Mouse (Mus musculus) T-cell, adult 2 months (primary cell): ENCODE measurements around the gene Zfp654.

ENCODE experiments used
- DNase-seq: peaks from one replicate; pipeline ENCODE4 v3.0.0; 2022; ENCODE audit warnings: low spot score

Zfp654 gene

GRCm38 (mm10) chr16:64759245-64759626 is 92.2 kb downstream of the Zfp654 start:
- DNase-seq, result no peak

DNA sequence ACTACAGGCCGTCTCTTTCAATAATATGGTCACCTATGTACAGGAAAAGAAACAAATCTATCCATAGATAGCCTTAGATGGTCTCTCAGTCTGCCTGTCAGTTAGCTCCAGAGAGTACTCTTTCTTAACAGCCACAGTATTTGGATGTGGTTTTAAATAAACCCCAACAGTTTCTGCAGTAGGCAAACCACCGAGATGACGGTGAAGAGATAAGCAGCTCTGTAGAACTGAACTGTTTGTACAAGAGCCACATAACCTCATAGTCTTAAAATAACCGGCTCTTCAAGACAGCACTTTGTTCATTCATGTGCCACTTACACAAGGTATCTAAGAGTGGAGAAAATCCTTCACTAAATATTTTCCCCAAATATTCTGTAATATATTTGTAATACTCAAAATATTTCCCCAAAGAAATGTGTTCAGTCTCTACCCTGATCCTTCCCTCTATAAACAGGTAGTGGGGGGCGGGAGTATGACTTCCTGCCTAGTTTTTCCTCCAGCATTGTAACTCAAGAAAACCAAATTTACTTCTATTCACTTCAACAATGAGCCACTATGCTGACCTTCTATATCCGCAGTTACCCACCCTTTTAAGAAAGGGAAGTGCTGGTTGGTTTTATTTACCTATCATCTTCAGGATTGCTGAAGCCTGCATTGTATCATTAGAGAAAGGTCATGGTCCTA is 92.7 kb downstream of the Zfp654 start:
- peak; percentile 84 for DNase-seq

DNA sequence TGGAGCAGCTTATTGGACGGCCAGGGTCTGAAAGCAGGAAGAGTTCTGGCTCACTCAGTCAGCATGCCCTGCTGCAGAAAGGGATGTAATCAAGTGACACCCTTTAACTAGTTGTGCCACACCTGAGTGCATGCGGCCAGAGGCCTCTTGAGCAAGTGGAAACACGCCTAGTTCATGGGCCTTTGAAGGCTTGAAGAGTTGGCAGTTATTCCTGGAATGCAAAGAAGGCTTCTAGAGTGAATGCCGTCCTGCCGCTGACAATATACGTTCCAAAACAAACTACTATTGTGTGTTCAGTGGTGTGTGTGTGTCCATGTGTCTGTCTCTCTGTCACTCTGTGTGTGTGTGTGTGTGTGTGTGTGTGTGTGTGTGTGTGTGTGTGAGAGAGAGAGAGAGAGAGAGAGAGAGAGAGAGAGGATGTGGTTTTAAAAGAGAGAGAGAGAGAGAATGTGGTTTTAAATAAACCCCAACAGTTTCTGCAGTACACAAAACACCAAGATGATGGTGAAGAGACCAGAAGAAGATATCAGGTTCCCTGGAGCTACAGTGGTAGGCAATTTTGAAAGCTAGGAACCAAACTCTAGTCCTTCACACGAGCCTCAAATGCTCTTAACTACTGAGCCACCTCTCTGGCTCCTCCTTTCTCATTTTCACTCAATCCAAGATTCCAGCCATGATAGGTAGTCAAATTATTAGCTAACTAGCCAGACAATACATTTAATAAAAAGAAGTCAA is 93.6 kb downstream of the Zfp654 start:
- peak; percentile 49 for DNase-seq

GRCm38 (mm10) chr16:64756321-64756720 is 95.1 kb downstream of the Zfp654 start:
- no peak for DNase-seq

- DNase-seq, result no peak
Measured at GRCm38 (mm10) chr16:64754743-64755139, 96.7 kb downstream of the Zfp654 start.

DNA sequence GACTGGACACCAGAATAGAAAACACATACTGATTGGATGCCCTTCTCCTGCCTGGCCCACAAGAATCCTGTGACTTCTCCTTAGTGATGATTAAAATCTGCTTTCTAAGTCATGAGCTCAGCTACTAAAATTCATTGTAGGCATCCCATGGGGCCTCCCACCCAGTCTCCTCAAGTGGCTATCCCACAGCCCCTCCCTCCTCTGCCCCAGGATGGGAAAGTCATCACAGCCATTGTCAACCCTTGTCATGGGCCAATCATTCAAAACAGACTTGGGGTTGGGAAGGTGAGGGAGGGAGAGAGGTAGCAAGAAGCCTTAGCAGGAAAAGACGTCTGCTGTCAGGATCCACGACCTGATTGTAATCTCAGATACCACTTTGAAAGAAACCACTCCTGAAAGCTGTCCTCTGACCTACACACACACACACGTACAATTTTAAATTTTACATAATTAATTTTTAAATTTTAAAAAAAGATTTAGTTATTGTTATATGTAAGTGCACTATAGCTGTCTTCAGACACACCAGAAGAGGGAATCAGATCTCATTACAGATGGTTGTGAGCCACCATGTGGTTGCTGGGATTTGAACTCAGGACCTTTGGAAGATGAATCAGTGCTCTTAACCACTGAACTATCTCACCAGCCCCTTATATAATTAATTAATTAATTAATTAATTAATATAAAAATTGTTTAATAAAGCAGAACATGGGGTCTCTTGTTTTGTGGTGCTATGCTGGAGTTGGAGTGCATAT is 97.3 kb downstream of the Zfp654 start:
- DNase-seq, result no peak

- peak; percentile 63 for DNase-seq
Measured at GRCm38 (mm10) chr16:64748237-64748636, 103.2 kb downstream of the Zfp654 start.

- DNase-seq, result no peak
Measured at GRCm38 (mm10) chr16:64745089-64745488, 106.4 kb downstream of the Zfp654 start.

GRCm38 (mm10) chr16:64737289-64737688 is 114.2 kb downstream of the Zfp654 start:
- no peak for DNase-seq
